Mouse (Mus musculus) adrenal gland, postnatal 25 days (tissue): Measurements from ENCODE around the gene Dhx58. TPM values are rescaled to one million over a fixed set of nuclear protein-coding genes. Genes with fewer than 3 reads are reported as not detected.

ENCODE experiments used
- DNase-seq: peaks from one replicate; pipeline ENCODE4 v3.0.0; 2021; ENCODE audit warnings: mixed read lengths
- long read RNA-seq: library from polyadenylated mRNA; stranded (forward); transcript quantifications from one replicate; pipeline ENCODE4 v2.0.0, GENCODE M21; 2021
- total RNA-seq: library from RNA; stranded (reverse); gene quantifications from 2 replicates; pipeline ENCODE4 v1.2.3, GENCODE M21; 2021

The Dhx58 gene
- total RNA-seq, result 47.4 and 63.8 TPM in 2 replicates
- long read RNA-seq, transcript Dhx58-201 (13 exons, 2,412 nt), result major isoform, 5 of 60 reads
- long read RNA-seq, partial matches to known transcripts, result 47 of 60 reads
- long read RNA-seq, other reads (novel, unspliced or antisense), result 6 of 60 reads

DNA sequence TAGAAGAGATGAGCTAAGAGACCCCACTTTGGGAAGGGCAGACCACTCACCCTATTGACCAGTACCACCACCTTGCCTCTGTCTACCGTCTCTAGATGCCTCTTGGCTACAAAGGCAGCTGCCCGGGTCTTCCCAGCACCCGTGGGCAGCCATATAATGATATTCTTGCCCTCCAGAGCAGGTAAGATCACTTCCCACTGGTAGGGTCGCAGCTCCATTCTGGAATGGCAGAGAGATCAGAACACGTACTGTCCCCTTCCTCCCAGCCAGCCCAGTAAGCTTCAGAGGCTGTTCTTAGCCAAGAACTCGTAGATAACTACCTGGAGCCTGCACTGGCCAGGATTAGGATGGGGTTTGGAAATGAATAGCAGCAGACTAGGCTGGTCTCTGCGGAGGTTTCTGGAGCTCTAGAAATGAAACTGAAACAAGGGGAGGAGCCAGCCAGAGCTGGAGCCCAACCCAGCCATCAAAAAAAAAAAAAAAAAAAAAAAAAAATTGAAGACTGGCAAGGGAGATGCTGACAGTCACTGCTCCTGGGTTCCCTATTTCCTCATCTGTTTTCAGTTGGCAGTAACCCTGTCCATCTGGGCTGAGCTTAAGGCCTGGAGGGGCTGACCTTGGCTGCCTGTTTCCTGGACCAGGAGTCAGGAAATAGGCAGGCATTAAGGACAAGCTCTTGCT is at the start of gene Dhx58:
TSS of gene Dhx58 (minus strand) at position 421 of the 681 bp plus-strand sequence.
- DNase-seq, result no peak

DNA sequence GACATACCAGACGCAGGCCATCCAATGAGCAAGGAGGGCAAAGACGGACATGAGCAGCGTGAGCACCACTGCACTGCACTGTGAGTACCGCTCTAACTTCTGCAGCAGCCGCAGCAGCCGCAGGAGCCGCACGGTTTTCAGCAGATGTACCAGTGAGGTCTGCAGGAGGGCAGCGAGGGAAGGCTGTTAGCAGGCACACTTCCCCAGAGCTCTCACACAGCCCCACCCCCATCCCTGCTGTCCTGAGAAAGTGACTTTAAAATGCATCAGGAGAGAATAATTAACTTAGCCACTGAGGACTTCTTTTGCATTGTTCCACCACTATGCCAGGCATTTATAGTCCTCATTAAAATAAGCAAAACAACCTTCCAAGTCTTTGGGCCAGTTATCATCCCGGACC is 48.2 kb upstream of the Dhx58 start:
- no peak for DNase-seq

DNA sequence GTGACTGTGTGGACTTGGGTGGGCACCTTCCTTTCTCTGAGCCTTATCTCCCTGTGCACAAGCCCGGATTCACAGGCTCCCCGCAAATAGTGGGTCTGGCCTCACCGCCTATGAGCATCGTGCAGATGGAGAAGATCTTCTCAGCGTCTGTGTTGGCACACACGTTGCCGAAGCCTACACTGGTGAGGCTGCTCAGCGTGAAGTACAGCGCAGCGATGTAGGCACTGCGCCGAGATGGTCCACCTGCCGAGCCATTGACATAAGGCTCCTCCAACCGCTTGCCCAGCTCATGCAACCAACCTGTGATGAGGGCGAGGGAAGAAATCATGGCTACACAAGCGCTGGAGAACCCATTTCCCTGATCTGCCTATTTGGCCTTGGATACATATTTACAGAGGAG is 46.1 kb upstream of the Dhx58 start:
- DNase-seq, result no peak

DNA sequence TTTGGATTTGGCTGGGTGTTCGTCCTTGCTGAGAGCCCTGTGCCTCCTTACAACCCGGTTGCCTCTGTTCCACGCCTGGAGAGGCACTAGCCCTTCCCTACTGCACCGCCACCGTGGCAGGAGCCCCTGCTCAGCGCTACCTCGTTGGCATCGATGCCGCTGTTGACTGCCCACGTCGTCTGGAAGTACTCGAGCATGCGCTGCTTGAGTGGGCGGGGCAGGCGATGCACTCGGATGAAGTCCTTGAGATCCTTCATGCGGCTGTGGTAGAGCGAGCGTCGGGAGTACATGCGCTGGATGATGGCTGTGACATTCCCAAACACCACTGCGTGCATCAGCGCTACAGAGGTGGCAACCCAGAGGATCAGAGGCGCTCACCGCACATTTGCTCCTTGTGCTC is 45.4 kb upstream of the Dhx58 start:
- DNase-seq, result peak; percentile 46

GRCm38 (mm10) chr11:100748620-100749019 is 44.5 kb upstream of the Dhx58 start:
- DNase-seq, result no peak

GRCm38 (mm10) chr11:100747114-100747513 is 43.0 kb upstream of the Dhx58 start:
- DNase-seq, result no peak

- no peak for DNase-seq
Measured at GRCm38 (mm10) chr11:100746546-100746945, 42.5 kb upstream of the Dhx58 start.

GRCm38 (mm10) chr11:100745085-100745484 is 41.0 kb upstream of the Dhx58 start:
- DNase-seq, result peak; percentile 42

- peak; percentile 37 for DNase-seq
Measured at GRCm38 (mm10) chr11:100741348-100741747, 37.3 kb upstream of the Dhx58 start.

GRCm38 (mm10) chr11:100738749-100739148 is 34.7 kb upstream of the Dhx58 start:
- no peak for DNase-seq

GRCm38 (mm10) chr11:100738066-100738604 is 34.1 kb upstream of the Dhx58 start, which contains the start of gene Rab5c:
Gene Rab5c, minus strand, starts transcription at chr11:100738215.
- peak; percentile 96 for DNase-seq

- DNase-seq, result no peak
Measured at GRCm38 (mm10) chr11:100737105-100737733, 33.1 kb upstream of the Dhx58 start.

DNA sequence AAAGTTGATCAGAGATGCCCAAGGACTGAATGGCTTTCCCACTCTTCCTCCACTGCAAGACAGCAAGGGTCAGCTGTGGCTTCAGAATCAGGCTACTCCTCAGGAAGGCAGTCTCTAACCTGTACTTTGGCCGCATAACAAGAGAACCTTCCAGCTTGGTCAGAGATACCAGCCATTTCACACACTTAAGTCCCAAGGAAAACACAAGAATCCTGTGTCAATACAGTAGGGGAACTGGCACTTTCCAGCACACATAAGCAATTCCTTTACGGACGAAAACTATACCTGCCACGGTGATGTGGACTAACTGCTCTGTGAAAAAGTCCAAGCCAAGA is 32.6 kb upstream of the Dhx58 start:
- no peak for DNase-seq

DNA sequence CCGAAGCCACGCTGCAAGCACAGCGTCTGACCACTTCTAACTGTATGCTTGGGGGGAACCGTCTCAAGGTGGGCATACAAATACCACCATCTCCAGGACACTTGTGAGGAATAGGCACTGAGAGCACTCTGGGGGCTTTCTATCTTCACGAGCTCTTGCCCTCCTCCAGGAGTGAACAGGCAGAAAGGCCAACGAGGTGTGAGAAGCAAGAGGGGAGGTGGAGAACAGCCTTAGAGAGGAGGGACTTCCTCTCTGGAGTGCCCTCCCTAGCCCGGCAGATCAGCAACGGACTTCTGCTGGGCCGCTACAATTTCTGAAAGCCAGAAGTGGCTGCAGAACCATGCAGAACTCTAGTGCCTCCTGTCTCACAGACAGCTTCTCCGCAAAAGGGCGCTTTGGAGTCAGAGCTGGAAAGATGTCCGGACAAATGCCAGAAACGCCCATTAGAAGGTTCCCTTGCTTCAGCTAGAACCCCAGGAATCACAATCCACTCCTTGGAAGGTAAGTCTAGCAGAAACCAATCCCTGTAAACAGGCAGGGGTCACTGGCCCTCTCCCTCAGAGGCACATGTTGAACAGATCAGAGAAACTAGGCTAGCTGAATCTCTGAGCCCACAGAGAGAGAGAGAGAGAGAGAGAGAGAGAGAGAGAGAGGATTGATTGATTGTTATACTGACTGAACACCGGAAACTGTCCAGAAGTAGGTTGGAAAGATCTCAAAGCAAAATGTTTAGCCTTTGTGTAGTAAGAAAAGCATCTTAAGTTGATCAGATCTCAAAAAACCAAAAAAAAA is 32.1 kb upstream of the Dhx58 start:
- no peak for DNase-seq

- no peak for DNase-seq
Measured at GRCm38 (mm10) chr11:100735134-100735865, 31.2 kb upstream of the Dhx58 start.

- DNase-seq, result no peak
Measured at GRCm38 (mm10) chr11:100730477-100731205, 26.6 kb upstream of the Dhx58 start.

GRCm38 (mm10) chr11:100729976-100730375 is 25.9 kb upstream of the Dhx58 start:
- DNase-seq, result no peak

DNA sequence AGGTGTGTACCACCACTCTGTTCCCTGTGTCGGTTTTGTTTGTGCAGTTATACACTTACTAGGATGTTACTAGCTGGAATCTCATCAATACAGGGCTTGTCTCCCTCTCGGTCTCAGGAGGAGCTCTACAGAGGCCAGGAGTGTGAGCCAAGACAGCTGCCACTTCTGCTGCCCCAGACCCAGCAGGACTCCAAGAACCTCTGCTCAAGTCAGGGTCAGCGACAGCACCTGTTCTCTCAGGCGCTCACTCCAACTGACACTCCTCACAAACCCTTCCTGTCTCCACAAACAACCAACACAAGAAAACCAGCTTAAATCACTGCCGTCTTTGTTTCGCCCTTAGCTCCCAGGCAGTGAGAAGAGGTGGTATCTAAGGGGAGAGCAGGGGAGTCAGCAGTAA is 24.5 kb upstream of the Dhx58 start:
- no peak for DNase-seq

DNA sequence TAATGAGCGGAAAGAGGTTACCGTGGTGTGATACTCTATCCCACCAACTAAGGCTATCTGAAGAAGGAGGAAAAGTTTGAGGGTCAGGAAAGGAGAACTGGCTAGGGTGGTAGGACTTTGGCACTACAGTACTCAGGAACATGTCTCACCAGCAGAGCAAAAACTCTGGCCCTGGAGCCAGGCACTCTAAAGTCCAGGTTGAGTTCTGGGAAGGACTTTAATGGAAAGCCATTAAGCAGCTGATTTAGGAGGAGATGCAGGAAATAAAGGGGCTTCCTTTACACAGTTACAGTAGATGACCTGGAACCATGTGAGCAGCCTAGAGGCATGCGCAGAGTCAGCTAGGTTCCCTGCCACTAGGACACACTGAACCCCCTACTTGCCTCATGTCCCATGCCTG is 23.1 kb upstream of the Dhx58 start:
- no peak for DNase-seq

- DNase-seq, result no peak
Measured at GRCm38 (mm10) chr11:100724919-100725512, 20.9 kb upstream of the Dhx58 start.

GRCm38 (mm10) chr11:100722493-100723028 is 18.5 kb upstream of the Dhx58 start:
- DNase-seq, result no peak
